Mouse (Mus musculus) midbrain, embryonic 16.5 days (tissue): Measurements from ENCODE around the gene Sema6d. TPM values are rescaled to one million over a fixed set of nuclear protein-coding genes. Genes with fewer than 3 reads are reported as not detected.

Experiments
- ATAC-seq: fragments of 200-750 bp; cut with Nextera tagmentation; 2 replicates; pipeline ENCODE4 v1.8.0; 2017; ENCODE audit warnings: moderate TSS enrichment
- H3K27ac ChIP-seq: fragments of 300-500 bp; sonication (generic); 2 replicates; pipeline ENCODE4 v1.5.1; 2014; ENCODE audit warnings: mild to moderate bottlenecking, low read length, mixed read lengths
- H3K27me3 ChIP-seq: fragments of 300-500 bp; sonication (generic); 2 replicates; pipeline ENCODE4 v1.6.1; 2014; ENCODE audit warnings: low read depth, low read length, mixed read lengths; ENCODE audit not compliant: control insufficient read depth, insufficient read depth
- H3K36me3 ChIP-seq: fragments of 300-500 bp; sonication (generic); 2 replicates; pipeline ENCODE4 v1.6.1; 2014; ENCODE audit warnings: mild to moderate bottlenecking, low read length, moderate library complexity, mixed read lengths; ENCODE audit not compliant: control insufficient read depth, insufficient read depth
- H3K4me1 ChIP-seq: fragments of 300-500 bp; sonication (generic); 2 replicates; pipeline ENCODE4 v1.6.1; 2014; ENCODE audit warnings: mild to moderate bottlenecking, low read length, mixed read lengths; ENCODE audit not compliant: control insufficient read depth, insufficient read depth
- H3K4me2 ChIP-seq: fragments of 300-500 bp; sonication (generic); 2 replicates; pipeline ENCODE4 v1.6.1; 2014; ENCODE audit warnings: mild to moderate bottlenecking, low read length, mixed read lengths
- H3K4me3 ChIP-seq: fragments of 300-500 bp; sonication (generic); 2 replicates; pipeline ENCODE4 v1.5.1; 2014; ENCODE audit warnings: low read depth, mild to moderate bottlenecking, low read length, moderate library complexity, mixed read lengths
- H3K9ac ChIP-seq: fragments of 300-500 bp; sonication (generic); 2 replicates; pipeline ENCODE4 v1.6.1; 2014; ENCODE audit warnings: low read depth, low read length, mixed read lengths
- H3K9me3 ChIP-seq: fragments of 300-500 bp; sonication (generic); replicated peaks from 2 replicates; pipeline ENCODE4 v1.6.1; 2014; ENCODE audit warnings: mild to moderate bottlenecking, low read length, mixed read lengths; ENCODE audit not compliant: control insufficient read depth, poor library complexity, severe bottlenecking
- WGBS: fragments of 180-500 bp; shearing (Covaris S2); extraction: QIAGEN DNeasy Blood & Tissue Kit; methylation state at CpG from one replicate; pipeline ENCODE4 v1.1.7; 2014; 5-methylcytosine and 5-hydroxymethylcytosine counted together
- polyA plus RNA-seq: library from polyadenylated mRNA; unstranded; fragments of >200 nt; fragmentation: Nextera tagmentation; extraction: Ambion mirVana; gene quantifications from 2 replicates; pipeline ENCODE4 v1.2.1, GENCODE M21; 2015

Gene Sema6d
- polyA plus RNA-seq, 1 experiment from 2014 or later: 31.8 TPM

- H3K4me2 ChIP-seq: no peak overlapping the region
- H3K36me3 ChIP-seq: no peaks in the 10 kb centered on the region
- H3K4me3 ChIP-seq: no peak overlapping the region
- H3K27me3 ChIP-seq: no peaks in the 10 kb centered on the region
- no peak for ATAC-seq
- H3K4me1 ChIP-seq: no peaks in the 10 kb centered on the region
- no peak overlapping the region for H3K27ac ChIP-seq
- 95% methylated on average over 2 of the region's 2 CpGs for WGBS
- no peak overlapping the region for H3K9ac ChIP-seq
- H3K9me3 ChIP-seq: no peaks in the 10 kb centered on the region
Measured at GRCm38 (mm10) chr2:124293601-124294000, 203.8 kb downstream of the Sema6d start.

- no peak overlapping the region for H3K4me2 ChIP-seq
- no peak for ATAC-seq
- no peaks in the 10 kb centered on the region for H3K9me3 ChIP-seq
- no peak overlapping the region for H3K9ac ChIP-seq
- no peak overlapping the region for H3K4me3 ChIP-seq
- no peaks in the 10 kb centered on the region for H3K4me1 ChIP-seq
- no peak overlapping the region for H3K27ac ChIP-seq
- no peaks in the 10 kb centered on the region for H3K36me3 ChIP-seq
- no peaks in the 10 kb centered on the region for H3K27me3 ChIP-seq
- 52% methylated on average over 5 of the region's 5 CpGs for WGBS
Measured at GRCm38 (mm10) chr2:124298351-124298750, 208.6 kb downstream of the Sema6d start.

- H3K9ac ChIP-seq: no peak overlapping the region
- H3K36me3 ChIP-seq: no peaks in the 10 kb centered on the region
- H3K27me3 ChIP-seq: no peaks in the 10 kb centered on the region
- H3K9me3 ChIP-seq: no peaks in the 10 kb centered on the region
- no peak for ATAC-seq
- no peak overlapping the region for H3K27ac ChIP-seq
- 74% methylated on average over 1 of the region's 1 CpGs for WGBS
- H3K4me2 ChIP-seq: no peak overlapping the region
- H3K4me3 ChIP-seq: no peak overlapping the region
- no peaks in the 10 kb centered on the region for H3K4me1 ChIP-seq
Measured at GRCm38 (mm10) chr2:124298872-124299271, 209.1 kb downstream of the Sema6d start.

GRCm38 (mm10) chr2:124308605-124309004 is 218.8 kb downstream of the Sema6d start:
- ATAC-seq: no peak
- Histone ChIP-seq H3K4me2 (no peak overlapping the region), H3K9ac (no peak overlapping the region), H3K9me3 (no peaks in the 10 kb centered on the region), H3K4me1 (no peaks in the 10 kb centered on the region), H3K36me3 (no peaks in the 10 kb centered on the region), H3K27ac (no peak overlapping the region), H3K27me3 (no peaks in the 10 kb centered on the region), H3K4me3 (no peak overlapping the region)
- WGBS: 59% methylated on average over 2 of the region's 2 CpGs

GRCm38 (mm10) chr2:124309361-124310128 is 219.8 kb downstream of the Sema6d start:
- Histone ChIP-seq H3K4me1 (no peaks in the 10 kb centered on the region), H3K4me2 (no peak overlapping the region), H3K9ac (no peak overlapping the region), H3K9me3 (no peaks in the 10 kb centered on the region), H3K27ac (no peak overlapping the region), H3K27me3 (no peaks in the 10 kb centered on the region), H3K36me3 (no peaks in the 10 kb centered on the region), H3K4me3 (no peak overlapping the region)
- 94% methylated on average over 6 of the region's 6 CpGs for WGBS
- no peak for ATAC-seq

GRCm38 (mm10) chr2:124322528-124323215 is 232.9 kb downstream of the Sema6d start:
- H3K36me3 ChIP-seq: no peaks in the 10 kb centered on the region
- H3K9me3 ChIP-seq: no peaks in the 10 kb centered on the region
- ATAC-seq: no peak
- no peaks in the 10 kb centered on the region for H3K27me3 ChIP-seq
- no peak overlapping the region for H3K4me2 ChIP-seq
- H3K4me3 ChIP-seq: no peak overlapping the region
- no peak overlapping the region for H3K27ac ChIP-seq
- WGBS: 84% methylated on average over 5 of the region's 5 CpGs
- H3K4me1 ChIP-seq: no peaks in the 10 kb centered on the region
- no peak overlapping the region for H3K9ac ChIP-seq

- WGBS: 85% methylated on average over 6 of the region's 6 CpGs
- no peaks in the 10 kb centered on the region for H3K4me1 ChIP-seq
- H3K4me2 ChIP-seq: no peak overlapping the region
- no peaks in the 10 kb centered on the region for H3K27me3 ChIP-seq
- no peaks in the 10 kb centered on the region for H3K9me3 ChIP-seq
- no peak for ATAC-seq
- no peak overlapping the region for H3K27ac ChIP-seq
- no peak overlapping the region for H3K4me3 ChIP-seq
- no peaks in the 10 kb centered on the region for H3K36me3 ChIP-seq
- no peak overlapping the region for H3K9ac ChIP-seq
Measured at GRCm38 (mm10) chr2:124324107-124324724, 234.4 kb downstream of the Sema6d start.

GRCm38 (mm10) chr2:124329473-124330130 is 239.8 kb downstream of the Sema6d start:
- ATAC-seq: no peak
- Histone ChIP-seq H3K4me3 (no peak overlapping the region), H3K27ac (no peak overlapping the region), H3K4me1 (no peaks in the 10 kb centered on the region), H3K36me3 (no peaks in the 10 kb centered on the region), H3K4me2 (no peak overlapping the region), H3K9ac (no peak overlapping the region), H3K9me3 (no peaks in the 10 kb centered on the region), H3K27me3 (no peaks in the 10 kb centered on the region)
- 60% methylated on average over 1 of the region's 1 CpGs for WGBS
